Mouse (Mus musculus) heart, postnatal 0 days (tissue): ENCODE measurements around the gene Hist1h3e.
"Not testable (repeated sequence)": the region's sequence is repeated elsewhere in the genome, so short reads cannot be mapped to it uniquely, and the experiment has no call there.

Experiments used
- CTCF ChIP-seq: IDR thresholded peaks from 2 replicates; pipeline ENCODE4 v1.5.1; 2016; ENCODE audit warnings: antibody characterized with exemption, control low read depth, low read depth
- EP300 ChIP-seq: IDR thresholded peaks from 2 replicates; pipeline ENCODE4 v1.6.1; 2016; ENCODE audit warnings: antibody characterized with exemption, low read depth

GRCm38 (mm10) chr13:23561531-23561882 lies 662 bp downstream of the Hist1h3e start:
- not testable (repeated sequence) for TF ChIP-seq CTCF, EP300
